Mouse (Mus musculus): ENCODE data around the gene Dcun1d2.
"Not testable (repeated sequence)": the region's sequence is repeated elsewhere in the genome, so short reads cannot be mapped to it uniquely, and the experiment has no call there.

The Dcun1d2 gene

DNA sequence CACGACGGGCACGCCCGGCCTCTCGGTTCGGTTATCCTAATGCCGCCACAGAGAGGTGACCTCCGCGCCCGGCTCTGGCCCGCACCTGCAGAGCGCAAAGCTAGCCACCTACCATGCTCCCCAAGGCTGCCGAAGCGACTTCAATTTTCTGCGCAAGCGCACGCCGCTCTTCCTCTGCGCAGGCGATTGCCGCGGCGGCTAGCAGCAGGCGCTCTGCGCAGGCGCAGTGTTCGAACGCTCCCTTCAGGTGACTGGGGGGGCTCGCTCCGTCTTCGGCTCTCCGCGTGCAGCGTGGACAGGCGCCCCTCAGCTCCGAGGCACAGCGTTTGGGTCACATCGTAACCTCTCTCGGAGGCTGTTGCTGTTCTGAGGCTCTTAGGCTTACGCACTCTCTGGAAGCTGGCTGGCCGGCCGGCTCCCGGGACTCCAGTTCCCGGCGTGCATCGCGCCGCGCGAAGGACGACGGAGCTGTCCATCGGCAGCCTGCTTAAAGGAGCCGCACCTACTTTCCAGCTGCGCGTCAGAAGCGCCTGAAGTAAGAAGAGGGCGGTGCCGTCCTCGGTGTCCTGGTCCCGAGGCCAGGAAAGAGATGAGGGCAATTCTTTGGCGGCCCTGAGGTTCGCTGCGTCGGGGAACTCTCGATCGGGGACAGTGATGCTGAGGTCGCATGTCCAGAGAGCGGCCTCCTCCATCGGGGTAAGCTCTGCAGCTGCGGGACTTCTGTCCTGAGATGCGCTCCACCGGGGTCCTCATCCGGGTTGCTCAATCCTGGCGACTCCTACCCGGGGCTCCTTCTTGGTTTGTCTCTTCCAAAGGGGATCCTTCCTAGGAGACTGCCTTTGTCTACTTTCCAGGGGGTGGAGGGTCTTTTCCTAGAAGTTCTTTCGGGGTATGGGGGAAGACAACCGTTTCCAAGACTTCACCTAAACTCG lies at the start of gene Dcun1d2, which contains the start of gene Tmco3:
Gene Dcun1d2 (minus strand): TSS at position 440 of the 932 bp plus-strand sequence.
Gene Tmco3 (plus strand): TSS at position 499 of the 932 bp plus-strand sequence.
- in situ Hi-C loops (cut with MboI; ENCODE audit: low sequenced_read_pairs), result no loop called here

DNA sequence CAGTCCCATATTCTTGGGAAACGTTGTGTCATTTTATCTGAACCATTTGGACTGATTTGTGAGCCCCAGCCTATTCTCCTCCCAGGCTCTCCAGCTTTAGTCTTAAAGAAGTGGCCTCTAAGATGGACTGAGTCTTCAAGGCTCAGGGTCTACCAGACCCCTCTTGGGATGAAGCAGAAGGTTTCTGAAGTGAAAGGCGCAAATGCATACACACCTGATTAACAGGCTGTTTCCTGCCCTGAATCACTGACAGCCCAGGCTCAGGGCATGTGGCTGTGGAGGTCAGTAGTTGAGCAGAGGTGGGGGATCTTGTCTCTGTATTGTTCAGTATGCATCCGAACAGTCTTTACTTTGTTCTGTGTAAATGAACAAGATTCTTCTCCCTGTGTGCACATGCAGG lies 49.7 kb upstream of the Dcun1d2 start:
- in situ Hi-C loops (cut with MboI; ENCODE audit: low sequenced_read_pairs), result no loop called here

DNA sequence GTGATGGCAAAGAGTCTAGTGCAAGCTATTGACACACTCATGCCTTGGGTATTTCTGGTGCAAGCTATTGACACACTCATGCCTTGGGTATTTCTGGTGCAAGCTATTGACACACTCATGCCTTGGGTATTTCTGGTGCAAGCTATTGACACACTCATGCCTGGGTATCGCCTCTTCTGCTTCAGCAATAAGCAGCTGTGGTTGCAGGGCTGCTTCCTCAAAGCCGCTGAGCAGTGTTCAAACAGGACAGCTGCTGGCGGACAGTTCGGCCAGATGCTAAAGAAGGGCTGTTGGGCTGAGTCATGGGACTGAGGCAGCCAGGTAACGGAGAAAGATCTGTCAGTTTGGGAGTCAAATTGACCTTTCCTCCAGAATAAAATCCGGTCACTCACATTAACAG lies 49.3 kb upstream of the Dcun1d2 start:
- in situ Hi-C loops (cut with MboI; ENCODE audit: low sequenced_read_pairs), result not testable (repeated sequence)

DNA sequence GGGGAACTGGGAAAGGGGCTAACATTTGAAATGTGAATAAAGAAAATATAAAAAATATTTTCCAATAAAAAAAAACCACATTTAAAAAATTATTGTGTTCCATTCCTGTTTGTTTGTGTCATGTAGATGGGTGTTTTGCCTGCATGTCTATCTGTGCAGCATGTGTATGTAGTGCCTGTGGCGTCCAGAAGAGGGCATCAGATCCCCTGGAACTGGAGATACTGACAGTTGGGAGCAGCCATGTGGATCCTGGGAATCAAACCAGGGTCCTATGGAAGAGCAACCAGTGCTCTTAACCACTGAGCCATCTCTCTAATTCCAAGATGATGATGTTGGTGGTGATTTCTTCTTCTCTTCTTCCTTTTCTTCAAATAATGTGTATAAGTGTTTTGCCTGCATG lies 46.7 kb upstream of the Dcun1d2 start:
- in situ Hi-C loops (cut with MboI; ENCODE audit: low sequenced_read_pairs), result no loop called here

DNA sequence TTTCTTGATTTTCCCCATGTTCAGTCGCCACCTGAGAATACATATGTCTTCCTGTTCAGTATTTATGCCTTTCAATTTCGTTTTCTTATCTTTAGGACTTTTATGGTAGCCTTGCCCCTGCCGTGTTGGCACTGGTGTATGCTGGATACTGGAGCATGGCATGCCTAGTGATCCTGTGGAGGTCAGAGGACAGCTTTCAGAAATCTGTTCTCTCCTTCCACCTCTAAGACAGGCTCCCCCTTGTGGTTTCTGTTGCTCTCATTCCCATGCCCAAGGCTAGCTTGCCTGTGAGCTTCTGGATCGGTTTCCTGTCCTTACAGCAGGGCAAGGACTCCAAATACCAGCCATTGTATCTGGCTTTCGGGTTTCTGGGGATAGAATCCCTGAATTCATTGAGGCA lies 38.7 kb upstream of the Dcun1d2 start:
- in situ Hi-C loops (cut with MboI; ENCODE audit: low sequenced_read_pairs), result no loop called here

DNA sequence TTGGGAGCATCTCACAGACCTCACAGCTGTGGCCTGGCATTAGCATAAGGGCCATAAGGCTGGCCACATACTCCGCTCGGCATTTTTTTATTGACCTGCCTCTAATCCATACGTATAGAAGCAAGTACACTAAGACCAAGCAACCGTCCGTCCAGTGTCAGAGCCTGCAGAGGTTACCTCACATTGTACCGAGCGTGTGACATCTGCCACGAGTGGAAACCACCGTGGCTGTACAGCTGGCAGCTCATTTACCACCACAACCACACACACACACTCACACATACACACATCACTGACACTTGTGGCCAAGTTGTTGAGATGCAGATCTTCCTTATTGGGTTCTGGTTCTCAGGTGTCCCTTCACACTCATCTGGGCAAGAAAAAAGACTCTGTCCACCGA lies 28.7 kb upstream of the Dcun1d2 start:
- in situ Hi-C loops (cut with MboI; ENCODE audit: low sequenced_read_pairs), result no loop called here

DNA sequence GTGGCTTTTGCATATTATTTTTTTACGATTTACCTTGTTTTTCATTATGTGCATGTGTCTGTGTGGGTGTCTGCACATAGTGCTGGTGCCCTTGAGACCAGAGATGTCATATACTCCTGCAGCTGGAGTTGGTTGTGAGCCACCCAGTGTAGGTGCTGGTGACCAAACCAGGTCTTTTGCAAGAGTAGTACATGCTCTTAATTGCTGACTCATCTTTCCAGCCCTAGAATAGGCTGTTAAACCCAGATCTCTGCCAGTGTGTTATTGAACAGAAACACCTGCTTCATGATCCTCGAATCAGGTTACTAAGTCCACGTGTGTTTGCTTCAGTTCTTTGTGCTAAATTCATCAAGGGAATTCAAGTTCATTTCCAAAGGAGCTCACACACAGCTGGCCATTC lies 27.0 kb upstream of the Dcun1d2 start:
- in situ Hi-C loops (cut with MboI; ENCODE audit: low sequenced_read_pairs), result no loop called here

DNA sequence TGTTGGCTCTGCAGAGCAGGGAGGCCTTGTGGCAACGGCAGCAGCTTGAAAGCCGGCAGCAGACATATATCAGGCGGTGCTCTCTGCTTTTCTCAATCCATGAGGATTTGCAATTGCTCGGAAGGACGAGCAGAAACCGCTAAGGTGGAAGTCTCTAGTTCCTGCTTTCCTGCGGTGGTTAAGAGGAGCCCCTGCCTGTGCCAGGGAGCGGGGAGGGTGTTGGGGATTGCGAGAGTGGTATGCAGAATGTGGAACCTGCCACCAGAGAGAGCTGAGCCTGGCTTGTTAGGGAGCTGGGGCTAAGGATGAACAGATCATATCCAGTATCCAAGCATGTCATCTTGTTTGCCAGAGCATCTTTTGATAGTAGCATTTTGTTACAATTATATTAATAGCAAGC lies 19.0 kb upstream of the Dcun1d2 start:
- in situ Hi-C loops (cut with MboI; ENCODE audit: low sequenced_read_pairs), result no loop called here

DNA sequence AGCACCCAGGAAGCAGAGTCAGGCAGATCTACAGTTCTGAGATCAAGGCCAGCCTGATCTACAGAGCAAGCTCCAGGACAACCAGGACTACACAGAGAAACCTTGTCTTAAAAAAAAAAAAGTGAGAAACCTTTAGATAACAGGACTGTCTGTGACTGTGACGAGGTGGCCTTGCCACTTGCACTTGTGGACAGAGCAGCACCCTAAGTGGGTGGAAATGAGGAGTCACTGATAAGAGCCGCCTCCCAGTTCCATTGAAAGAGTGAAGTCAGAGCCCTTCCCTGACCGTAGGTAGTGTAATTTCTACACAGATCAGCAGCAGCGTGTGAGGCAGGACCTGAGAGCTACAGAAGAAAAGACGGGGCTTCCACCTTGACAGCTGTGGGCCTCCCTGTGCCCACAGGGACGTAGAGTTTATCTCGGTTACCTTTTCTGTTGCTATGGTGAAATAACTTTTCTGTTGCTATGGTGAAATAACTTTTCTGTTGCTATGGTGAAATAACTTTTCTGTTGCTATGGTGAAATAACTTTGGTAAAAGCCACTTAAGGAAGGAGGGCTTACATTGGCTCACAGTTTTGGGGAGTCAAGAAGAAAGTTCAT lies 18.5 kb upstream of the Dcun1d2 start:
- in situ Hi-C loops (cut with MboI; ENCODE audit: low sequenced_read_pairs), result no loop called here

DNA sequence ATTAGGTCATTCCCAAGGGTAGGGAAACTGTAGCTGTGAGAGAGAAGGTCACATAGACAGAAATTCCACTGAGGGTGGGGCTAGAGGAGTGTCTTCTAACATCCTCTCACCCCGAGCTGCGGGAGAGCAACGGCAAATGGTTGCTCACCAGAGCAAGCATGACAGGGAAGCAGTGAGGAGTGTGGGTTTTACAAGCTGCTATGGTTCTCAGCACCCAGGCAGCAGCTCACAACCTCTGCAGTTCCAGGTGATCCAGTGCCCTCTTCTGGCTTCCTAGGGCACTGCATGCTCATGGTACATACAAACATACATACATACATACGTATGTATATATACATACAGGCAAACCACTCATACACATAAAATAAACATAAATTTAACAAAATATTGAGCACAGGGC lies 18.0 kb upstream of the Dcun1d2 start:
- in situ Hi-C loops (cut with MboI; ENCODE audit: low sequenced_read_pairs), result no loop called here

DNA sequence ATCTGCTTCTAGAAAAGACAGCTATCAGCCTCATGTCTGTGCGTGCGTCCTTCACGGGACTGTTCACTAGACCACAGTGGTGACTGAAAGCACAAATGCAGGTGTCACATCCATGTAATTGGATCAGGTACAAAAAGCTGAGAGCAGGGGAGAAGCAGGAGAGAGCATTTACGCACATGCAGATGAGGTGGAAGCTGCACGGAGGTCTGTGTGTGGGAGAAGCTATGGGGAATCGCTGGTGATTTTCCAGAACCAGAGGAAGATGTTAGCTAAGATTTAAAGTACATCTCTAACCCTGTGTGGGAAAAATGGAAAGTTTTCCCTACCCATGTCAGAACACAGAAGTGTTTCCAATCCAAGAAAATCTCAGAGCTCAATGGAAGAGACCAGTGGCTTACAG lies 17.5 kb upstream of the Dcun1d2 start:
- in situ Hi-C loops (cut with MboI; ENCODE audit: low sequenced_read_pairs), result no loop called here

DNA sequence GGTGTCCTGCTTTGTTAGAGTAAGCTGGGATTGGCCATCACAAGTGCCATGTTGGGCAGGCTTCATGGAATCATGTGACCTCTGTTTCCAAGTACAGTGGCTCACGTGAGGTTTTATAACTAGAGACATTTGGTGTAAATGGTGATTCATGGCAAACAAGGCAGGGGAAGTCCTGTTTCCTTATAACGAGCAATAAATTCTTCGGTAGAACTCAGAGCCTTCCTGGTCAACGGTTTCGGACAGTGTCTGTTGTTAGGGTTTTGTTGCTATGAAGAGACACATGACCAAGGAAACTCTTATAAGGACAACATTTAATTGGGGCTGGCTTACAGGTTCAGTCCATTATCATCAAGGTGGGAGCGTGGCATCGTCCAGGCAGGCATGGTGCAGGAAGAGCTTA lies 13.1 kb upstream of the Dcun1d2 start:
- in situ Hi-C loops (cut with MboI; ENCODE audit: low sequenced_read_pairs), result no loop called here

DNA sequence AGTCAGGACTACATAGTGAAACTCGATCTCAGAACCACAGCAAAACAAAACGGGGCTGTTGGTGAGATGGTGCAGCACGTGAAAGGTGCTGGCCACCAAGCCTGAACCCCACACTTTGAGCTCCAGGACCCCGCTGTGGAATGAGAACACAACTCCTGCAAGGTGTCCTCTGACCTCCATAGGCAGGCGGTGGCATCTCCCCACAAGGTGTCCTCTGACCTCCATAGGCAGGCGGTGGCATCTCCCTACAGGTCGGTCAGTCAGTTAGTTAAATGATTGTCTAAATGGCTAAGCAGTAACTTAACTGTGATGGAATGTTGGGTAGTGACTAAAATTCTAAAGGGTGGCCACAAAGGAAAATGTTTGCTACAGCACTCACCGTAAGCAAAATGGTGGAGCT lies 11.6 kb upstream of the Dcun1d2 start:
- in situ Hi-C loops (cut with MboI; ENCODE audit: low sequenced_read_pairs), result no loop called here

DNA sequence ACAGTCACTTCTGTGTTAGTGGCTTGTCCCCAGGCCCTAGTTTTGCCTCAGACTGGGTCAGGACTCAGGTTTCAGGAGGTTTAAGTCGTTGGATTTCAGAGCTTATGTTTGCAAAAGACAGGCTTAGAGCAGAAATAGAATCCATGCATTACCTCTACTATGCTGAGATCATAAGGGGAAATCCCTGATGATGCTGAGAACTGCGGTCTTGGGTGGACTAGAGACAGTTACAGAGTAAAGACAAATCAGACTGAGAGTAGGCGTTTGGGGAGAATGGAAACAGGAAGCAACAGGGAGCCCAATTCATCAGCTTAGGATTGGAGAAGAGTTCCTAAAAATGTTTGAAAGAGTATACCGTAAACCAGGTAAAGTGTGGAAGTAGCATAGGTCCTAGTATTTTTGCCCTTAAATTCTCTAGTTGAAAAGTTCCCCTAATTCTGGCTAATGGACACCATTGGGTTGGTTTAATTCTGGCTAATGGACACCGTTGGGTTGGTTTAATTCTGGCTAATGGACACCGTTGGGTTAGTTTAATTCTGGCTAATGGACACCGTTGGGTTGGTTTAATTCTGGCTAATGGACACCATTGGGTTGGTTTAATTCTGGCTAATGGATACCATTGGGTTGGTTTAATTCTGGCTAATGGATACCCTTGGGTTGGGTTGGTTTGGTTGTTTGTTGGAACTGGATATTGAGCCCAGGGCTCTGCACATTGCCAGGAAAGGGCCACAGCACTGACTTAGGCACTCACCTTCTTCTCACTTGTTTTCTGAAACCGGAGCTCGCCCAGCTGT lies 5.9 kb upstream of the Dcun1d2 start:
- in situ Hi-C loops (cut with MboI; ENCODE audit: low sequenced_read_pairs), result no loop called here

DNA sequence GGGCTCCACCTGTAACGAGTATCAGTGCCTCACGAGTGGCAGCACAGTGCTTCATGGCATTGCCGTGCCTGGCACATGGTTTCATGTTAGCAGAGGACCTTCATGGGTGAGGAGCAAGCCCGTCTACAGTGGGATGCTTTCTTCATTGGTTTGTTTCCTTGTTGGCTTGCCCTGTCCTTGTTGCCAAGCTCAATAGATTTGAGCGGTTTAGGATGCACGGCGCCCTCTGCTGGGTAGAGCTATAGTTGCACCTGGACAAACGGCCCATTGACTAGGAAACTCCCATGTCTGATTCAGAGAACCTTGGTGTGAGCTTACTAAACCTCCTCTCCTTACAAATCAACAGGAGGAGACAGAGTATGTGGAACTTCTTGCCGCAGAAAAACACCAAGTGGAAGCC lies 4.4 kb upstream of the Dcun1d2 start:
- in situ Hi-C loops (cut with MboI; ENCODE audit: low sequenced_read_pairs), result no loop called here

DNA sequence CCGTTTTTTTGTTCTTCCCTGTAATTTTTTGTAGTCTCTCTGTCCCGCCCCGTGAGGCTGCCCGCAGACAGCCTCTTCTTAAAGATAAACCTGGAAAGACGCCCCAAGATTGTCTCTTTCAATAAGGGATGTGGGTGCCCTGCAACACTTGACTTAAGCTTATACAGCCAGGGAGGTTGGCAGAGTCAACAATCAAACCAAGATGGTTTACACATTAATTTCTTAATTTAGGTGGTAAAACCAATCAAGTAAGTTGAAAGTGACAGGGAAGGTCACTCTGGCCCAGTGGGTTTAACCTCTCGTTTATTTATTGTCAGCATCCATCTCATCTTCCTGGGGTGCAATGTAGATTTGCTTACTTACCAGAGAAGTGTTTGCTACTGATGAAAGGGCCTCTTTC lies 715 bp upstream of the Dcun1d2 start:
- in situ Hi-C loops (cut with MboI; ENCODE audit: low sequenced_read_pairs), result no loop called here

DNA sequence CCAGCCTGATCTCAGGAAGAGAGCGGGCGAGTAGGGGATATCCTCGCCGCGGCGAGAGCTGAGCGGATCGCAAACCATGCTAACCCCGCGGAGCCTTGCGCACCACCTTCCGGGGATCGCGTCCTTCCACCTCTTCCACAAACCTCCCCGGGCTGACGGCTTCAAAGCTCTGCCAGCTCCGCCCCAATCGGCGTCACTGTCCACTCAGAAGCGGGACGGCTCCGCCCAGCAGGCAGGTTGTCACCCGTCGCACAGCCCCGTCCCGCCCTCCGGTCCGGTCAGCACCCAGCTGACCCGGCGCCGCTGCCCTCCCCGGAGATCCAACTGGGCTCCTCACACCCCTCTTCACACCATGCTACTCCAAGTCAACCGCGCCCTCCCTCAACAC lies 633 bp downstream of the Dcun1d2 start:
- in situ Hi-C loops (cut with MboI; ENCODE audit: low sequenced_read_pairs), result no loop called here

DNA sequence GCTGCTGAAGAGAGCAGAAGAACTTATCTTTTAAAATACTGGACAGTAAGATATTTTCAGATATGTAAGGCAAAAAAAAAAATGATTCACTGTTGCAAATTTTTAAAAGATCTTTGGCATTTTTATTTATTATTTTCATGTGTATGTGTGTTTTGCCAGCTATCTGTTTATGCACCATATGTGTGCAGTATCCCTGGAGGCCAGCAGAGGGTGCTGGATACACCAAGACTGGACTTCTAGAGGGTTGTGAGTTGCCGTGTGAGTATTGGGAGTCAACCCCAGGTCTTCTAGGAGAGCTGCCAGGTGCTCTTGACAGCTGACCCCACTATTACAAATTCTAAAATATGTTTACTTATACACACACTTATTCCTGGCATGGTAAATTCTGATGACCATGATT lies 4.7 kb downstream of the Dcun1d2 start:
- in situ Hi-C loops (cut with MboI; ENCODE audit: low sequenced_read_pairs), result no loop called here

DNA sequence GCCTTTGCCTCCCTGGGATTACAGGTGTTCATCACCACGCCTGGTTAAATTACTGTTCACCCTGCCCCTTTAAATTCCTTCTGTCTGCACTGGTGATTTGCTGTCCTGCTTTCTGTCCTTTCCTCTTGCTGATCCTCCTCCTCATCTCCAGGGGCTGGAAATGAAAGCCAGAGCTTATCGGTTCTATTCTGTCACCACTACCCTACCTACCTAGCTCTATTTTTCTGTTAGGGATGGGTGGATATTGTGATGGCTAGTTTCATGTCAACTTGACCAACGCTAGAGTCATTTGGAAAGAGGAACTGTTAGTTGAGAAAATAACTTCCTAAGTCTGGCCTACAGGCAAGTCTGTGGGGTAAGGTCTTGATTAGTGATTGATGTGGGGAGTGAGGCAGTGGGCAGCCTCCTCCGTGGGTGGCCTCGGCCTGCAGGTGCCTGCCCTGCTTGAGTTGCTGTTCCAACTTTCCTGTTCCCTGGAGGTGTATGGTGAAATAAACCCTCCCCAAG lies 10.9 kb downstream of the Dcun1d2 start:
- in situ Hi-C loops (cut with MboI; ENCODE audit: low sequenced_read_pairs), result no loop called here

DNA sequence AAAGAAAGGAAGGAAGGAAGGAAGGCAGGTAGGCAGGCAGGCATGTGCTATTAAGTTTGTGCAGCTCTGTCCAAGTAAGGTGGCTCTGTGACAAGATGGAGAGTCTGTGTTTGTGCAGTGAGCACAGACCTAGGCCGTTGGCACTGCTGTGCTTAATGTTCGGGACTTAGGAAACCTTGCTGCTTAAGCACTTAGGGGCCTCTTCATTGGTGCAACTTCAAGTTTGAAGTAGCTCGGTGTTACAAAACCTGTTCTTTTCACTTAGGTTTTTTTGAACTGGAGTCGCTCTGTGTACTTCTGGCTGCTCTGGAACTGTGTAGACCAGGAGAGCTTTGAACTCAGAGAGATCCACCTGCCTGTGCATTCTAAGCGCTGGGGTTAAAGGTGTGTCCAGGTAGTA lies 15.1 kb downstream of the Dcun1d2 start:
- in situ Hi-C loops (cut with MboI; ENCODE audit: low sequenced_read_pairs), result no loop called here

DNA sequence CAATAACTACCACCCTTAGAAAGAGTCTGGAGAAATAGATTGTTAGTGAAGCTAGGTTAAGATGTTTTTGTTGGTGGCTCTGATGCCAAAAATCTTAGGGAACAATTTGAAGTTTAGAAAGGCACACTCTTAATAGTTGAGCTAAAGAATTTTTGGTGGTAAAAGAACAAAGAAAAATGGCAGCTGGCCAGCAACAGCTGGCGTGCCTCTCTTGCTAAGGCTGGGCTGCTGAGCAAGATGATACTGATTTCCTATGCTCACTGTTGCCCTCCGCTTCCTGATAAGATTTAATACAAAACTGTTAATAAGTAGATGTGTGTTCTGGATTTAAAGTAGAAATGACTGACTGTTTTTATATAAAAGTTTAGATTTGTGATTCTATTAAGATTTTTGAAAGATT lies 20.4 kb downstream of the Dcun1d2 start:
- in situ Hi-C loops (cut with MboI; ENCODE audit: low sequenced_read_pairs), result no loop called here
